Mouse (Mus musculus) thymus, adult 2 months (tissue): ENCODE measurements at regions not wholly inside any gene's neighbourhood (a gene's known extent, or its start where the extent isn't known, plus 50 kb on each side); places are given as distances from the start of the nearest gene placed in this dataset.

ENCODE experiments used
- CTCF ChIP-seq: fragments of 200-500 bp; IDR thresholded peaks from 2 replicates; pipeline ENCODE4 v1.5.1; 2012; ENCODE audit warnings: mild to moderate bottlenecking, control low read depth, low read length, moderate library complexity, borderline replicate concordance; ENCODE audit not compliant: control insufficient read depth, poor library complexity, insufficient read depth; ENCODE audit errors: extremely low read depth
- POLR2A ChIP-seq: fragments of 200-500 bp; IDR thresholded peaks from 2 replicates; pipeline ENCODE4 v1.6.1; 2012; ENCODE audit warnings: mild to moderate bottlenecking, low read length, control low read depth, moderate library complexity; ENCODE audit not compliant: control insufficient read depth, poor library complexity, insufficient read depth; ENCODE audit errors: extremely low read depth

DNA sequence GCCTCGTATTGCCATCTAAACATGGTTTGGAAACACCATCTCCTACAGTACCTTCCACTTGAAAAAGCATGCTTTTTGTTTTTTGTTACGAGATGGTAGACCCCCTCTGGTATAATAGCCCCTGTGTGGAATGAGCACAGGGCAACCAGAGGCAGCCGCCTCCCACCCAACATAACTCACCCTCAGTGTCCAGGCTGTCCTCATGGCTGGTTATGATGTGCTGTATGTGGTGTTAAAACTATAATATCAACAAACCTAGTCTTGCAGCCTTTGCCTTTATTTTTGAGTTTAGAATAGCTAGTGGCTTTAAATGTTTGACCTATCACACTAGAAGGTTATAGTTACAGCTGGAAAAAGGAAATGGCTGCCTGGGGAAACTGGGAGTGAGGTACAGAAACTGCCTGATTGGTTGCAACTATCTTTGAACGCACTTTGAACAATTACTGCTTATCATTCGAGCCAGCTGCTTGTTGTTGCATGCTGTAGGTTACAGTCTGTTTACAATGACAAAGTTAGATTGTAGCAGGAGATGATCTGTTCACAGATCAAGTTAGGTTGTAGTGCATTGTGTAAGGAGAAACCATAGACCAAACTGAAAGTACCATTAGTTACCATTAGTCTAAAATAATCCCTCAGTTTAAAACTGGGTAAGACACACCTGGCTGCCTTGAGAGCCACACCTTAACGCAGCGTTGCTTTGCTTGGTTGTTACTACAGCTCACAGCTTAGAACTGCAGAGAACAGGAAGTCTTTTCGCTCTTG lies 414.8 kb downstream of the Klf5 start:
- TF ChIP-seq CTCF = no peak
- TF ChIP-seq POLR2A = no peak
